Mouse (Mus musculus) MEL (cell line): ENCODE results near the gene Uchl5. TPM values are rescaled to one million over a fixed set of nuclear protein-coding genes. Genes with fewer than 3 reads are reported as not detected.

Experiments used
- DNase-seq: peaks from one replicate; pipeline ENCODE4 v3.0.0; 2011; ENCODE audit warnings: low read depth, low spot score
- H3K27ac ChIP-seq: 2 replicates; pipeline ENCODE4 v1.5.1; 2012; ENCODE audit warnings: low read depth, mild to moderate bottlenecking, control low read depth, low read length, moderate library complexity; ENCODE audit not compliant: control insufficient read depth
- H3K27me3 ChIP-seq, 2 experiments: fragments of 150-350 bp in 1 of 2; sonication (generic) in 1 of 2; 2 replicates each; pipeline ENCODE4 v1.6.1; 2012; ENCODE audit warnings: low read length in 2 of 2, mild to moderate bottlenecking in 2 of 2, improper control_type of control experiment in 1 of 2, moderate library complexity in 1 of 2; ENCODE audit not compliant: insufficient read depth in 2 of 2, control insufficient read depth in 1 of 2
- H3K36me3 ChIP-seq, 2 experiments: 2 replicates each; pipeline ENCODE4 v1.6.1; 2012 to 2014; ENCODE audit warnings: low read length in 2 of 2, improper control_type of control experiment in 1 of 2, inconsistent platforms in 1 of 2, mild to moderate bottlenecking in 1 of 2; ENCODE audit not compliant: insufficient read depth in 2 of 2, control insufficient read depth in 1 of 2
- H3K4me1 ChIP-seq, 2 experiments: fragments of 150-350 bp in 1 of 2; sonication (generic) in 1 of 2; 2 replicates each; pipeline ENCODE4 v1.6.1; 2012; ENCODE audit warnings: low read length in 2 of 2, improper control_type of control experiment in 1 of 2, mild to moderate bottlenecking in 1 of 2; ENCODE audit not compliant: insufficient read depth in 2 of 2, control insufficient read depth in 1 of 2
- H3K4me3 ChIP-seq, 2 experiments: fragments of 150-350 bp in 1 of 2; sonication (generic) in 1 of 2; 2 replicates each; pipeline ENCODE4 v1.5.1; 2012; ENCODE audit warnings: low read depth in 2 of 2, low read length in 2 of 2, mild to moderate bottlenecking in 2 of 2, moderate library complexity in 2 of 2, control low read depth in 1 of 2, improper control_type of control experiment in 1 of 2; ENCODE audit not compliant: control insufficient read depth in 1 of 2, insufficient read depth in 1 of 2
- H3K79me2 ChIP-seq: 2 replicates; pipeline ENCODE4 v1.6.1; 2012; ENCODE audit warnings: mild to moderate bottlenecking, low read length, moderate library complexity; ENCODE audit not compliant: control insufficient read depth, poor library complexity, insufficient read depth
- H3K9ac ChIP-seq: 2 replicates; pipeline ENCODE4 v1.6.1; 2012; ENCODE audit warnings: low read depth, mild to moderate bottlenecking, control low read depth, low read length, moderate library complexity; ENCODE audit not compliant: control insufficient read depth, poor library complexity, severe bottlenecking
- H3K9me3 ChIP-seq: fragments of 150-350 bp; sonication (generic); replicated peaks from 2 replicates; pipeline ENCODE4 v1.6.1; 2012; ENCODE audit warnings: mild to moderate bottlenecking, low read length, improper control_type of control experiment, moderate library complexity; ENCODE audit not compliant: insufficient read depth
- CTCF ChIP-seq, 3 experiments: IDR thresholded peaks in 2 of 3; conservative IDR thresholded peaks in 1 of 3; 2 replicates each; pipeline ENCODE4 v1.5.1; 2011 to 2012; ENCODE audit warnings: low read length in 3 of 3, low read depth in 2 of 3, mild to moderate bottlenecking in 2 of 3, improper control_type of control experiment in 1 of 3, inconsistent platforms in 1 of 3, mixed read lengths in 1 of 3, moderate library complexity in 1 of 3; ENCODE audit not compliant: control insufficient read depth in 1 of 3, insufficient read depth in 1 of 3, poor library complexity in 1 of 3, severe bottlenecking in 1 of 3
- EP300 ChIP-seq, 2 experiments: IDR thresholded peaks; 2 replicates each; pipeline ENCODE4 v1.6.1; 2011; ENCODE audit warnings: improper control_type of control experiment in 2 of 2, low read length in 2 of 2, low read depth in 1 of 2, mild to moderate bottlenecking in 1 of 2
- GATA1 ChIP-seq: IDR thresholded peaks from 2 replicates; pipeline ENCODE4 v1.6.1; 2011; ENCODE audit warnings: low read depth, low read length, improper control_type of control experiment
- HCFC1 ChIP-seq: IDR thresholded peaks from 2 replicates; pipeline ENCODE4 v1.6.1; 2012; ENCODE audit warnings: low read depth, mild to moderate bottlenecking, inconsistent platforms, low read length, improper control_type of control experiment, moderate library complexity
- MAX ChIP-seq: IDR thresholded peaks from 2 replicates; pipeline ENCODE4 v1.6.1; 2011; ENCODE audit warnings: low read length, improper control_type of control experiment
- MXI1 ChIP-seq: IDR thresholded peaks from 2 replicates; pipeline ENCODE4 v1.6.1; 2011; ENCODE audit warnings: mild to moderate bottlenecking, low read depth, low read length, improper control_type of control experiment
- MYB ChIP-seq: IDR thresholded peaks from 2 replicates; pipeline ENCODE4 v1.6.1; 2011; ENCODE audit warnings: mild to moderate bottlenecking, low read depth, low read length, improper control_type of control experiment
- RAD21 ChIP-seq: IDR thresholded peaks from 2 replicates; pipeline ENCODE4 v1.6.1; 2011; ENCODE audit warnings: mild to moderate bottlenecking, low read depth, low read length, improper control_type of control experiment
- RCOR1 ChIP-seq: IDR thresholded peaks from 2 replicates; pipeline ENCODE4 v1.6.1; 2012; ENCODE audit warnings: low read depth, mild to moderate bottlenecking, inconsistent platforms, low read length, improper control_type of control experiment
- SMC3 ChIP-seq: IDR thresholded peaks from 2 replicates; pipeline ENCODE4 v1.6.1; 2011; ENCODE audit warnings: low read depth, low read length, improper control_type of control experiment
- TCF12 ChIP-seq: IDR thresholded peaks from 2 replicates; pipeline ENCODE4 v1.6.1; 2014; ENCODE audit warnings: low read depth, mild to moderate bottlenecking, inconsistent platforms, low read length, improper control_type of control experiment, moderate library complexity
- USF2 ChIP-seq, 2 experiments: IDR thresholded peaks; 2 replicates each; pipeline ENCODE4 v1.6.1; 2011 to 2012; ENCODE audit warnings: improper control_type of control experiment in 2 of 2, low read length in 2 of 2, borderline replicate concordance in 1 of 2, inconsistent platforms in 1 of 2, low read depth in 1 of 2, mild to moderate bottlenecking in 1 of 2; ENCODE audit not compliant: insufficient read depth in 1 of 2
- ZC3H11A ChIP-seq: IDR thresholded peaks from 2 replicates; pipeline ENCODE4 v1.6.1; 2012; ENCODE audit warnings: low read depth, mild to moderate bottlenecking, inconsistent platforms, low read length, improper control_type of control experiment
- ZKSCAN1 ChIP-seq: IDR thresholded peaks from 2 replicates; pipeline ENCODE4 v1.6.1; 2012; ENCODE audit warnings: low read depth, mild to moderate bottlenecking, inconsistent platforms, low read length, improper control_type of control experiment, moderate library complexity
- ZNF384 ChIP-seq: IDR thresholded peaks from 2 replicates; pipeline ENCODE4 v1.6.1; 2012; ENCODE audit warnings: low read depth, mild to moderate bottlenecking, inconsistent platforms, low read length, improper control_type of control experiment
- polyA plus RNA-seq, 2 experiments: library from polyadenylated mRNA; stranded (reverse) in 1 of 2; unstranded in 1 of 2; fragments of >175 nt in 1 of 2; fragments of >200 nt in 1 of 2; gene quantifications; 2 replicates each; pipeline versions ENCODE4 v1.2.1 to v1.2.4; 2012; ENCODE audit warnings: low replicate concordance in 2 of 2, low read depth in 1 of 2; ENCODE audit not compliant: insufficient read length in 2 of 2, insufficient read depth in 1 of 2, missing spikeins in 1 of 2
- total RNA-seq: library from RNA; depleted of rRNA; stranded (reverse); fragments of 300-350 nt; gene quantifications from 2 replicates; pipeline ENCODE4 v1.2.3, GENCODE M21; 2012

Gene Uchl5
- total and polyA plus RNA-seq, 3 experiments = 86.5 to 154 (median 110) TPM

- TF ChIP-seq ZC3H11A (no peak), TCF12 (peak; percentile 36), EP300 (IDR thresholded peaks at IDR 0.05; ENCODE audit: low read depth in 1 of 2, low read length in 2 of 2) (peak; percentile 25 to 54; a peak in 3 of 4 replicates)
- TF ChIP-seq, all 39 proteins: peak for 19
Measured at GRCm38 (mm10) chr1:143777558-143778218, 616 bp downstream of the Uchl5 start (continued).

GRCm38 (mm10) chr1:143788584-143789227 lies 11.6 kb downstream of the Uchl5 start:
- Histone ChIP-seq H3K27ac (no peak overlapping the region), H3K4me1 (peaks cover 0 to 6% of the 10 kb centered on the region in 2 experiments; a peak in 2 of 4 replicates), H3K27me3 (no peaks in the 10 kb centered on the region), H3K9ac (no peak overlapping the region), H3K9me3 (no peaks in the 10 kb centered on the region), H3K4me3 (no peak overlapping the region), H3K79me2 (peaks cover 4% of the 10 kb centered on the region), H3K36me3 (peaks cover 19 to 66% of the 10 kb centered on the region in 2 experiments)
- peak; percentile 71 for DNase-seq
- TF ChIP-seq CTCF (IDR thresholded peaks at IDR 0.05 in 2 of 3, conservative IDR thresholded peaks at IDR 0.05 in 1 of 3; ENCODE audit: control insufficient read depth in 1 of 3, insufficient read depth in 1 of 3, low read depth in 2 of 3, low read length in 3 of 3, poor library complexity in 1 of 3, severe bottlenecking in 1 of 3) (peak; percentile 77 to 88 (median 84)), SMC3 (peak; percentile 47; the same call in 1 of the 2 replicates), USF2 (IDR thresholded peaks at IDR 0.05; ENCODE audit: borderline replicate concordance in 1 of 2, insufficient read depth in 1 of 2, low read depth in 1 of 2, low read length in 2 of 2) (no peak), MYB (no peak), RCOR1 (no peak), MAX (peak; percentile 49; the same call in 1 of the 2 replicates), MXI1 (0 out of 2 replicates have a peak, but pooled peaks have one; percentile 32), ZC3H11A (0 out of 2 replicates have a peak, but pooled peaks have one; percentile 1), GATA1 (no peak), RAD21 (peak; percentile 40), ZNF384 (peak; percentile 51; the same call in 1 of the 2 replicates)

GRCm38 (mm10) chr1:143803537-143803936 lies 26.5 kb downstream of the Uchl5 start:
- DNase-seq = peak; percentile 81
- Histone ChIP-seq H3K4me3 (no peak overlapping the region), H3K79me2 (no peaks in the 10 kb centered on the region), H3K9me3 (no peaks in the 10 kb centered on the region), H3K36me3 (peaks cover 0 to 54% of the 10 kb centered on the region in 2 experiments; a peak in 2 of 4 replicates), H3K4me1 (no peaks in the 10 kb centered on the region), H3K9ac (no peak overlapping the region), H3K27me3 (no peaks in the 10 kb centered on the region), H3K27ac (no peak overlapping the region)
- TF ChIP-seq ZC3H11A = peak; percentile 88
- no peak for TF ChIP-seq HCFC1
- TF ChIP-seq ZNF384 = peak; percentile 84
- TF ChIP-seq RAD21 = peak; percentile 85
- TF ChIP-seq SMC3 = peak; percentile 77
- no peak for TF ChIP-seq ZKSCAN1
- TF ChIP-seq CTCF (IDR thresholded peaks at IDR 0.05 in 2 of 3, conservative IDR thresholded peaks at IDR 0.05 in 1 of 3; ENCODE audit: control insufficient read depth in 1 of 3, insufficient read depth in 1 of 3, low read depth in 2 of 3, low read length in 3 of 3, poor library complexity in 1 of 3, severe bottlenecking in 1 of 3) = peak in 2 of 3 experiments; percentile 21 to 72; a peak in 3 of 6 replicates
